In the genomic region with DNA sequence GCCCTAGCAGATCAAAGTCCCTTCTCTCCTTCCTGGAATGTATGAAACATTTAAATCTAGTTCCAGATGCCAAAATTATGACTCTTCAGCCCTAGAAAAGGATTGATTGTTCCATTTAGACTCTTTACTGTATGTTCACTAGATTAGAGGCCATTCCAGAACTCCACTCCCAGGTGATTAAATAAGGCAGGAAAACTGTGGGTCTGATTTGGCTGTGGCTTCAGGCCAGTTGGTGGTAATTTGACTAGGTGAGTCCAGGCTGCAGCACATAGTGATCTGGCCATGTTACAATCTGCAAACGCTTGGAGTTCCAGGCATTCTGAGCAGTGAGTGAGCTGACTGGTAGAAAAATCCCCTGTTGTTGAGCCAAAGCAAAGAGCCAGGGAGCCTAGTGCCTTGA, we compare ENCODE assay signal across 27 mouse cellular contexts.
DNase-seq lines count a peak whose midpoint lies in the region; ATAC-seq and TF ChIP-seq lines count a peak whose summit lies in the region.
"Had no signal": no experiment of that assay in that cellular context is flagged by ENCODE, and none has a peak within 500 bp of the region (broad histone marks: within the 10 kb centered on the region; RNA-seq: fewer than 3 reads in every experiment).

No protein-coding gene starts in this region.

- H3K4me3 ChIP-seq in heart, embryonic 12.5 days, result no peak overlapping the region
- H3K4me3 ChIP-seq in lung, adult 2 months (replicated peaks; ENCODE audit: extremely low read depth, low read depth, low read length), result no peak overlapping the region
- H3K4me3 ChIP-seq in small intestine, adult 2 months (ENCODE audit: low read depth, low read length), result no peak overlapping the region
- H3K4me3 ChIP-seq in layer of hippocampus, adult 2 months, result no peak overlapping the region
- H3K4me3 ChIP-seq: embryonic facial prominence, embryonic 15.5 days; forebrain, embryonic 10.5 days; kidney, embryonic 15.5 days; left cerebral cortex, adult 2 months; lung, embryonic 15.5 days; midbrain, embryonic 12.5 days; neural tube, embryonic 15.5 days had no signal

- H3K4me2 ChIP-seq in heart, embryonic 12.5 days, result no peak overlapping the region
- H3K4me2 ChIP-seq: embryonic facial prominence, embryonic 15.5 days; hindbrain, embryonic 14.5 days; kidney, embryonic 15.5 days; liver, embryonic 11.5 days; lung, embryonic 15.5 days; midbrain, embryonic 12.5 days; neural tube, embryonic 15.5 days had no signal

- DNase-seq in heart, adult 18-20 months, result peak; percentile 2 to 12
- peak; percentile 12 to 18 for DNase-seq in lung, adult 18-20 months
- no peak for DNase-seq in lung, adult 2 months
- peak; percentile 46 for DNase-seq in fibroblast of lung, adult 2 months (ENCODE audit: low read depth)
- DNase-seq in right cerebral cortex, postnatal 36 days (ENCODE audit: low spot score in 2 of 2), result no peak
- DNase-seq in layer of hippocampus, adult 2 months (ENCODE audit: low spot score in 2 of 2), result no peak
- DNase-seq: adrenal gland, postnatal 25 days; cerebellum, adult 8-10 months; cerebellum, postnatal 36 days; embryo, embryonic 11 days; gastrocnemius, postnatal 36 days; kidney, postnatal 36 days; right cerebral cortex, adult 18-20 months had no signal

- H3K9ac ChIP-seq in heart, embryonic 12.5 days, result no peak overlapping the region
- H3K9ac ChIP-seq: embryonic facial prominence, embryonic 15.5 days; hindbrain, embryonic 14.5 days; kidney, embryonic 15.5 days; lung, embryonic 15.5 days; midbrain, embryonic 12.5 days; neural tube, embryonic 15.5 days had no signal

- TF ChIP-seq CTCF in lung, adult 2 months (IDR thresholded peaks at IDR 0.05; ENCODE audit: insufficient read depth, low read length), result no peak
- TF ChIP-seq CTCF in small intestine, adult 2 months (IDR thresholded peaks at IDR 0.05; ENCODE audit: extremely low read depth, insufficient read length, insufficient replicate concordance, low read depth, low read length), result no peak
- no peak for TF ChIP-seq CTCF in layer of hippocampus, adult 2 months (conservative IDR thresholded peaks at IDR 0.05)

- no peaks in the 10 kb centered on the region for H3K4me1 ChIP-seq in heart, embryonic 12.5 days (replicated peaks)
- no peaks in the 10 kb centered on the region for H3K4me1 ChIP-seq in lung, adult 2 months (ENCODE audit: control insufficient read depth, insufficient read depth, low read length)
- H3K4me1 ChIP-seq in small intestine, adult 2 months (ENCODE audit: control insufficient read depth, insufficient read depth, insufficient read length, low read length), result peaks cover 5% of the 10 kb centered on the region; the same call in 1 of the 2 replicates
- H3K4me1 ChIP-seq: embryonic facial prominence, embryonic 15.5 days; forebrain, embryonic 10.5 days; kidney, embryonic 15.5 days; lung, embryonic 15.5 days; midbrain, embryonic 12.5 days; neural tube, embryonic 15.5 days had no signal

- TF ChIP-seq POLR2A in lung, adult 2 months (IDR thresholded peaks at IDR 0.05; ENCODE audit: borderline replicate concordance, extremely low read depth, low read depth, low read length), result no peak
- TF ChIP-seq POLR2A in small intestine, adult 2 months (IDR thresholded peaks at IDR 0.05; ENCODE audit: low read depth, low read length), result no peak

- no peaks in the 10 kb centered on the region for H3K36me3 ChIP-seq in heart, embryonic 12.5 days
- no peaks in the 10 kb centered on the region for H3K36me3 ChIP-seq in small intestine, adult 2 months (ENCODE audit: control insufficient read depth, insufficient read depth, low read length)
- H3K36me3 ChIP-seq: embryonic facial prominence, embryonic 15.5 days; forebrain, embryonic 10.5 days; kidney, embryonic 15.5 days; lung, embryonic 15.5 days; midbrain, embryonic 12.5 days; neural tube, embryonic 15.5 days had no signal

- 33% methylated on average over 1 of the region's 1 CpGs for WGBS in heart, embryonic 12.5 days
- 60% methylated on average over 1 of the region's 1 CpGs for WGBS in lung, adult 2 months
- WGBS in small intestine, adult 2 months, result 32% methylated on average over 1 of the region's 1 CpGs

- H3K9me3 ChIP-seq in heart, embryonic 12.5 days (replicated peaks), result no peaks in the 10 kb centered on the region
- H3K9me3 ChIP-seq: embryonic facial prominence, embryonic 15.5 days; forebrain, embryonic 10.5 days; kidney, embryonic 15.5 days; lung, embryonic 15.5 days; midbrain, embryonic 12.5 days; neural tube, embryonic 15.5 days had no signal

- H3K27me3 ChIP-seq in heart, embryonic 12.5 days (replicated peaks), result no peaks in the 10 kb centered on the region
- H3K27me3 ChIP-seq in small intestine, adult 2 months (ENCODE audit: control insufficient read depth, insufficient read depth, low read length), result no peaks in the 10 kb centered on the region
- H3K27me3 ChIP-seq: embryonic facial prominence, embryonic 15.5 days; kidney, embryonic 15.5 days; lung, embryonic 15.5 days; midbrain, embryonic 12.5 days; neural tube, embryonic 15.5 days had no signal

- H3K27ac ChIP-seq in heart, embryonic 12.5 days (ENCODE audit: poor library complexity, severe bottlenecking), result no peak overlapping the region
- H3K27ac ChIP-seq in small intestine, adult 2 months (ENCODE audit: insufficient read depth, low read depth, low read length), result peak overlapping the region; percentile 52
- H3K27ac ChIP-seq in layer of hippocampus, adult 2 months, result no peak overlapping the region
- H3K27ac ChIP-seq: embryonic facial prominence, embryonic 15.5 days; forebrain, embryonic 10.5 days; hindbrain, embryonic 14.5 days; kidney, embryonic 15.5 days; left cerebral cortex, adult 2 months; lung, embryonic 15.5 days; midbrain, embryonic 12.5 days; neural tube, embryonic 15.5 days had no signal

- no peak for ATAC-seq in heart, embryonic 12.5 days (ENCODE audit: insufficient number of reproducible peaks, low FRiP score)
- ATAC-seq: CD4-positive, CD25-positive, alpha-beta regulatory T cell, adult 4 months; forebrain, embryonic 16.5 days; inflammation-experienced regulatory T-cells, adult 6 months had no signal

Comparison
In these comparisons a context has a peak if more than half of its experiments do, and no peak if none do; other contexts are left out.
1. DNase-seq: peak in heart, adult 18-20 months (2 of 2), lung, adult 18-20 months (2 of 2) and fibroblast of lung, adult 2 months (single experiment); none in lung, adult 2 months (single experiment), right cerebral cortex, postnatal 36 days (0 of 2) and layer of hippocampus, adult 2 months (0 of 2).